Mouse (Mus musculus): Measurements from ENCODE around the gene Lrrc25.

The Lrrc25 gene

GRCm38 (mm10) chr8:70616645-70617044 is 690 bp downstream of the Lrrc25 start:
- no peak for DNase-seq (ENCODE audit: low spot score in 2 of 2)

DNA sequence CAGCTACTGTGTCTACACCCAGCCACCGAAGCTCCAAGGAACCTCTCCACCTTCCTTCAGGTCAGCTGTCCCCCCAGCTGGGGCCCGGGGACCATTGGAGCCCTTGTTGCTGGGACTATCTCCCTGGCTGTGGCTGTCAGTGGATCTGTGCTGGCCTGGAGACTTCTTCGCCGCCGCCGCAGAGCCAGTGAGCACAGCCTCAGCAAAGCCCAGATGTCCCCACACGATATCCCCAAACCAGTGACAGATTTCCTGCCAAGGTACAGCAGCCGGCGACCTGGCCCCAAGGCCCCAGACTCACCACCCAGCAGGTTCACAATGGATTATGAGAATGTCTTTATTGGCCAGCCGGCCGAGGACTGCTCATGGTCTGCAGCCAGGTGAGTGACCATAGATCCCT is 2.0 kb downstream of the Lrrc25 start:
- no peak for DNase-seq (ENCODE audit: low spot score in 2 of 2)

DNA sequence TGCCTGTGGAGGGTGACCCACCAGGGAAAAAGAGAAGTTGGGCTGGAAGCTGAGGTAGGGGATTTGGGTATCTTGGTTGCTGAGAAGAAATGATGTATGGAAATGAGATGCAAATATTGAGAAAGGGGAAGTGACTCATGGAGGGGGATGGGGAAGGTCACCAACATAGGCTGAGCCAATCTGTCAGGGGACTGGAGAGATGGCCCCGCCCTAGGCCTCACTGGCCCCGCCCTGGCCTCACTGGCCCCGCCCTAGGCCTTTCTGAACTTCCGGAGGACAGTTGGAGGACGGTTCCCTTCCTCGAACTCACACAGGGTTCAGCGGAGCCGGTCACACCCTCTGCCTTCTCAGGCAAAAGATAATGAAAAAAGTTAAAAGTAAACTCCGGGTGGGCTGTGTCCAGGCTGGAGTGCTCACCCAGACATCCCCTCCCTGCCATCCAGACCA is 3.0 kb downstream of the Lrrc25 start:
- DNase-seq (ENCODE audit: low spot score in 2 of 2): no peak

DNA sequence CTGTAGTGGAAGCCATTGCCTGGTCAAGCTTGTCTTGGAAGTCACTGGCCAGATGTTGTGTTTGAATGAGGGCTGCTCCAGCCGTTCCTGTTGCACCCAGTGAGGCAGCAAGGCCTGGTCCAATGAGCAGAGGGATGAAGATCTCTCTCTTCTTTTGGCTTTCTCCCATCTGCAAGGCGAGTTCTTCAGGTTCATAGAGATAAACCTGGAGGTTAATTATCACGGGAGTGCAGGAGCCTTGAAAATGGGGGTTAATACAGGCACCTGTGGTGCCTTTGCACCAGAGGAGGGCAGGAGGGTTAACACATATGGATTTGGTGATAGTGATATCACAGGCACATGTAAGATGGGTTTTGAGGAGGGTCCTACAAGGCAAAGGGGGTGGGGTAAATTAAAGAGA is 6.3 kb downstream of the Lrrc25 start:
- DNase-seq (ENCODE audit: low spot score in 2 of 2): no peak

DNA sequence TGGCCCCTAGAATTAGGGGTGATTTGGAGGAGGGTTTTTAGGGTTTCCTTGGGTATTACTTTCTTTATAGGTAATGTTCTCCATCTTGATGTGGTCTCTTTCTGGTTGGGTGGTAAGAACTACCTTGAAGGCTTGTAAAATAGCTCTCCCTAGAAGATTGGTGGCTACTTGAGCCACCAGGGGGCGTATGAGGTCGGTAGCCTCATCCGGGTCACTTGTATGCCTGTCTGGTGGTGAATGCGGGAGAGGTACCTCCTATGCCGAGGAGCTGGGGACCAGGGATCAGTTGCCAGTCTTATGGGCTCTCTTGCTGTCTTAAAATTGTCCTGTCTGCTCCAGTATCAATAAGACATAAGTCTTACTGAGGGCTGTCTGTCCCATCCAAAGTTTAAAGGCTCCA is 9.1 kb downstream of the Lrrc25 start:
- DNase-seq (ENCODE audit: low spot score in 2 of 2): no peak

DNA sequence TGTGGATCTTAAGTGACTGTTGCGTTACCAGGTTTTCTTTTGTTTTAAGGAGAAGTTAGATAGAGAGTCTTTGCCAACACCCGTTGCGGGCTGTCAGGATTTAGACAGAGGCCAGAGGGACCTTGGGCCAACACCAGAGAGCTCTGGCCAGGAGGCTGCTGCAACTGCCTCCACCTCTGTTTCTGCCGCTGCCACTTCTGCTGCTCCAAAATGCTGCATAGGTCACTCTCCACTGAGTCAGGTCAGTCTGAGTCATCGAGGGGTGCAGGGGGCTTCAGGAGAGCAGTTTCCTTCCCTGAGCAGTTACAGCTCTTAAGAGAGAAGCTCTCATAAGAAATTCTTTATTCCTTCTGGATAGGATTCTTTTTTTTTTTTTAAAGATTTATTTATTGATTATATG is 11.1 kb downstream of the Lrrc25 start:
- DNase-seq (ENCODE audit: low spot score in 2 of 2): no peak

GRCm38 (mm10) chr8:70628986-70629490 is 13.1 kb downstream of the Lrrc25 start:
- DNase-seq (ENCODE audit: low spot score in 2 of 2): no peak

DNA sequence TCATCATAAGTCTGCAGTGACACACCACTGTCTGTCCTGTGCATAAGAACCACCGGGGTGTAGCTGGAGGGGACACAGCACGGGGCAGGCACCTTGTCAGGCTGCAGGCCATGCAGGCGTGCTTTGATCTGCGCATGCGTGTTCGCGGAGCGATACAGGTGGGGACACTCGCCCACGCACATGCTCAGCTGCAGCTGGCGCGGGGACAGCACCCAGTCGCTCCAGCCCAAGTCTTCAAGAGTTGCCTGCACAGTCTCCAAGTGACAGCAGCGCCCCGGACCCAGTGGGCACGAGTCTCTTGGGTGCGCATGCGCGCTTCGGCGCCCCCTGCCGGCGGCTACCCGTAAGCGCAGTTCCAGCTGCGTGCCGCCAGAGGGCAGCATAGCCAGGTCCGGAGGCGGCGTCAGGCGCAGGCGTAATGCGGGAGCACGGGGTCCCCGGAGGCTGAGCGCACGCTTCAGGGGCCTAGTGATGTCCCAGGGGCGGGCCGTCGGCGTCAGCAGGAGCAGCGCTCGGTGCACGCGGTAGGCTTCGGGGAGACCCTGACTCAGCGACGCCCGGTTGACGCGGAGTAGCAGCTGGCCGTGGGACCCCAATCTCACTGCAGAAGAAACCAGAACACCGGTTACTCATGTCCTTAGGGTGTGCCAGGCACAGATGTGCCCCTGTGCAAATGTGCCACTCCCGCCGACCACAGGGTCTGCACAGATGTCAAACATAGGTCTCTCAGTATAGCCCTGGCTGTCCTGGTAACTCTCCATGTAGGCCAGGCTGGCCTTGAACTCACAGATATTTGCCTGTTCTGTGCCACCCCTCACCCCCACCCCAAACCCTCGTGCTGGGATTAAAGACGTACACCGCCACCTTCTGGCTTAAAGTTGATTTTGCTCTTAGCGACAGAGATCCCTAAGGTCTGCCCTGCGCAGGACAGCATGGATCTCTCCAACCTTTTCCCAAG is 13.9 kb downstream of the Lrrc25 start:
- DNase-seq (ENCODE audit: low spot score in 2 of 2): peak; percentile 84 to 86

- DNase-seq (ENCODE audit: low spot score in 2 of 2): no peak
Measured at GRCm38 (mm10) chr8:70630532-70631381, 14.8 kb downstream of the Lrrc25 start.

- no peak for DNase-seq (ENCODE audit: low spot score in 2 of 2)
Measured at GRCm38 (mm10) chr8:70631436-70631835, 15.5 kb downstream of the Lrrc25 start.

- DNase-seq (ENCODE audit: low spot score in 2 of 2): no peak
Measured at GRCm38 (mm10) chr8:70632346-70632892, 16.5 kb downstream of the Lrrc25 start, which contains the start of gene Gdf15. TSS of gene Gdf15 (minus strand) at chr8:70632456.

DNA sequence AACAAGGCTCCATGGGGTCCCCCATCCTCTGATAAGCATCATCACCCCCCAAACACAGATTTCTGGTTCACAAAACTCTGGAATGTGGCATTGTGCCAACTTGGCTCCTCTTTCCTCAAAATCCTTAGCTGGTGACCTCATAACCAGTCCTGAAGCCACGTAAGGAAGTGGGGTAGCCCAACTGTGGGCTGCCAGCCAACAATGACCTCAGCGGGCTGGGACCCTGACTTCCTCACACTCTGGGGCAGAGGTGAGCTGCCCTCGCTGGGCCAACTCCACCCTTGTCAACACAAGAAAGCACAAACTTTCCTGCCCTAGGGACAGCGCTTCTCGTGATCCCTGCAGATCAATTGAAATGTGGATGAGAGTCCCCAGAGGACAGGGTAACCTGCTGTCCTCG is 18.1 kb downstream of the Lrrc25 start:
- no peak for DNase-seq (ENCODE audit: low spot score in 2 of 2)

DNA sequence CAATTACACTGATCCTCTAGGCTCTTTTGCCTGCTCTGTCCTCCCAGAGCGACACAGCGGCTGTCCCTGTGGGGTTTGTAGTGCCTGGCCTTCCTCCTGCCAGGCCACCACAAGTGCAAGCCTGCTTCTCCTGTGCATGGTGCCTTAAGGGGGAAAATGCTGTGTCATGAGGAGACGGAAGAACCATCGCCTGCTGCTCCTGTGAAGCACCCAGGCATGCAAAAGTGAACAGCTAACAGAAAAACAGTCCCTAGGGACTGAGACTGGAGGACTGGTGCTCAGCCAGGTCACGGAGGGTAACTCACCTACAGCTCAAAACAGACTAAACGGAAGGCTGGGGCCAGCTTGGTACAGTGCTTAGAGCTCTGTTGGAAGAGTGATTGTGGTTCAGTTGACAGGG is 19.6 kb downstream of the Lrrc25 start:
- DNase-seq (ENCODE audit: low spot score in 2 of 2): no peak

- no peak for DNase-seq (ENCODE audit: low spot score in 2 of 2)
Measured at GRCm38 (mm10) chr8:70636838-70637237, 20.9 kb downstream of the Lrrc25 start.

- DNase-seq (ENCODE audit: low spot score in 2 of 2): no peak
Measured at GRCm38 (mm10) chr8:70638752-70639151, 22.8 kb downstream of the Lrrc25 start.

GRCm38 (mm10) chr8:70643019-70643418 is 27.1 kb downstream of the Lrrc25 start:
- no peak for DNase-seq (ENCODE audit: low spot score in 2 of 2)

DNA sequence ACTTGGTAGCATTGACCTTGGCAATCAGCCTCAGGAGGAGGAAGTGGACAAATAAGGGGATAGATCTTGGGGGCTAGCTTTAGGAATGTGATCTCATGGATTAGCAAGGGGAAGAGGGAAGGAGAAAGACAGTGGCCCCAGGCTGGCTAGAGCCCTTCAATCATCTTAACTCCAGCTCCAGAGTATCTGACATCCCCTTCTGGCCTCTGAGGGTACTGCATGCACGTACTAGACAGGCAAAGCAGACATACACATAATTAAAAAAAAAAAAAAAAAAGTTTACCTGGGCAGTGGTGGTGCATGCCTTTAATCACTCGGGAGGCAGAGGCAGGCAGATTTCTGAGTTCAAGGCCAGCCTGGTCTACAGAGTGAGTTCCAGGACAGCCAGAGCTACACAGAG is 28.1 kb downstream of the Lrrc25 start:
- DNase-seq (ENCODE audit: low spot score in 2 of 2): no peak

- no peak for DNase-seq (ENCODE audit: low spot score in 2 of 2)
Measured at GRCm38 (mm10) chr8:70645501-70646224, 29.7 kb downstream of the Lrrc25 start.

- DNase-seq (ENCODE audit: low spot score in 2 of 2): no peak
Measured at GRCm38 (mm10) chr8:70646369-70646768, 30.4 kb downstream of the Lrrc25 start.

DNA sequence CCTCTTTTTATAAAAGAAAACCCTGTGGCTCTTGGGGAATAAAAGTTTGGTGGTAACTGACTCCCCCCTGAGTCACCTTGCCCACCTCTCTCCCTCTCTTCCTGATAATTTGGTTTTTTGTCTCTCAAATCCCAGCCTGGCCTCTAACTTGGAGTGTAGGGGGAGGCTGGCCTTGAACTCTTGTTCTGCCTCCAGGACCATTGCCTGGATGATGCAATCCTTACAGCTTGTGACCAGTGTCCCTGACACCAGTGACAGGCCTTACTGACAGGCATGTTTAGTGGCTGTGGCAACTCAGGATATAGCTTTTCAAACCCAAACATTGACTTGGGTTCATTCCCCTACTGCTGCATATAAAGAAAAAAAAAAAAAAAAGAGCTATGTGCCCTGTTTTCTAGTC is 30.8 kb downstream of the Lrrc25 start:
- no peak for DNase-seq (ENCODE audit: low spot score in 2 of 2)
